Mouse (Mus musculus) C2C12 (cell line): ENCODE measurements around the gene Tmem131l.

Experiments used
- CEBPB ChIP-seq: IDR thresholded peaks from one replicate; pipeline ENCODE4 v1.6.1; 2011; ENCODE audit warnings: low read depth, mild to moderate bottlenecking, control low read depth, moderate library complexity
- CTCF ChIP-seq: IDR thresholded peaks from one replicate; pipeline ENCODE4 v1.5.1; 2011; ENCODE audit not compliant: control insufficient read depth, insufficient read depth, insufficient read length
- FOSL1 ChIP-seq: IDR thresholded peaks from one replicate; pipeline ENCODE4 v1.8.0; 2011; ENCODE audit warnings: mild to moderate bottlenecking, low read length; ENCODE audit not compliant: poor library complexity, insufficient read depth, severe bottlenecking
- MAX ChIP-seq: IDR thresholded peaks from one replicate; pipeline ENCODE4 v1.6.1; 2011; ENCODE audit warnings: mild to moderate bottlenecking, control low read depth
- MYOD1 ChIP-seq: IDR thresholded peaks from one replicate; pipeline ENCODE4 v1.6.1; 2011; ENCODE audit warnings: low read depth; ENCODE audit not compliant: control insufficient read depth, insufficient read length
- MYOG ChIP-seq: IDR thresholded peaks from one replicate; pipeline ENCODE4 v1.6.1; 2011; ENCODE audit not compliant: control insufficient read depth, insufficient read length; ENCODE audit errors: extremely low read depth
- USF1 ChIP-seq: IDR thresholded peaks from one replicate; pipeline ENCODE4 v1.6.1; 2011; ENCODE audit warnings: low read depth, mild to moderate bottlenecking, control low read depth, moderate library complexity

- TF ChIP-seq CTCF (no peak), CEBPB (no peak), MAX (no peak), USF1 (no peak), MYOG (no peak), FOSL1 (no peak), MYOD1 (no peak)
Measured at GRCm38 (mm10) chr3:83876299-83876698, 163.7 kb downstream of the Tmem131l start.
